Mouse (Mus musculus) limb, embryonic 14.5 days (tissue): ENCODE measurements around the gene Vrtn. TPM values are rescaled to one million over a fixed set of nuclear protein-coding genes. Genes with fewer than 3 reads are reported as not detected.

ENCODE experiments used
- ATAC-seq: fragments of 200-750 bp; cut with Nextera tagmentation; 2 replicates; pipeline ENCODE4 v1.8.0; 2017; ENCODE audit warnings: low read depth, moderate number of reproducible peaks, moderate TSS enrichment; ENCODE audit not compliant: low FRiP score
- DNase-seq: peaks from one replicate; pipeline ENCODE4 v3.0.0-alpha.2; 2015; ENCODE audit warnings: low spot score
- H3K27ac ChIP-seq: fragments of 300-500 bp; sonication (generic); replicated peaks from 2 replicates; pipeline ENCODE4 v1.5.1; 2014; ENCODE audit warnings: low read depth, mild to moderate bottlenecking, low read length, moderate library complexity, mixed read lengths
- H3K27me3 ChIP-seq: fragments of 300-500 bp; sonication (generic); 2 replicates; pipeline ENCODE4 v1.6.1; 2014; ENCODE audit warnings: low read length, mixed read lengths; ENCODE audit not compliant: control insufficient read depth, insufficient read depth
- H3K36me3 ChIP-seq: fragments of 300-500 bp; sonication (generic); 2 replicates; pipeline ENCODE4 v1.6.1; 2014; ENCODE audit warnings: mild to moderate bottlenecking, low read length, moderate library complexity, mixed read lengths; ENCODE audit not compliant: control insufficient read depth, insufficient read depth
- H3K4me1 ChIP-seq: fragments of 300-500 bp; sonication (generic); 2 replicates; pipeline ENCODE4 v1.6.1; 2014; ENCODE audit warnings: antibody characterized with exemption, low read length, mixed read lengths; ENCODE audit not compliant: control insufficient read depth, insufficient read depth
- H3K4me2 ChIP-seq: fragments of 300-500 bp; sonication (generic); replicated peaks from 2 replicates; pipeline ENCODE4 v1.6.1; 2014; ENCODE audit warnings: low read depth, mild to moderate bottlenecking, low read length, moderate library complexity; ENCODE audit not compliant: severe bottlenecking
- H3K4me3 ChIP-seq: fragments of 300-500 bp; sonication (generic); replicated peaks from 2 replicates; pipeline ENCODE4 v1.5.1; 2014; ENCODE audit warnings: low read length
- H3K9ac ChIP-seq: fragments of 300-500 bp; sonication (generic); 2 replicates; pipeline ENCODE4 v1.6.1; 2014; ENCODE audit warnings: mild to moderate bottlenecking, low read depth, low read length, moderate library complexity; ENCODE audit not compliant: severe bottlenecking
- H3K9me3 ChIP-seq: fragments of 300-500 bp; sonication (generic); 2 replicates; pipeline ENCODE4 v1.6.1; 2016; ENCODE audit warnings: low read length; ENCODE audit not compliant: control insufficient read depth
- POLR2A ChIP-seq: fragments of 200-500 bp; IDR thresholded peaks from 2 replicates; pipeline ENCODE4 v1.8.0; 2012; ENCODE audit warnings: inconsistent platforms, mild to moderate bottlenecking, moderate library complexity, borderline replicate concordance; ENCODE audit not compliant: insufficient read depth, insufficient read length; ENCODE audit errors: extremely low read depth
- WGBS: fragments of 180-500 bp; shearing (Covaris S2); extraction: QIAGEN DNeasy Blood & Tissue Kit; methylation state at CpG from one replicate; pipeline ENCODE4 v1.1.7; 2014; 5-methylcytosine and 5-hydroxymethylcytosine counted together
- polyA plus RNA-seq, 2 experiments: library from polyadenylated mRNA; depleted of rRNA in 1 of 2; stranded (reverse) in 1 of 2; unstranded in 1 of 2; fragments of >200 nt; fragmentation: Nextera tagmentation in 1 of 2; extraction: Ambion mirVana in 1 of 2; gene quantifications; 2 replicates each; pipeline versions ENCODE4 v1.2.1 to v1.2.3; 2012 to 2014

The Vrtn gene
- 0.04 and 0.06 TPM in 2 replicates for polyA plus RNA-seq (2012; rRNA removed)
- not detected in 2 replicates for polyA plus RNA-seq (2014; fragmentation: Nextera tagmentation; extraction: Ambion mirVana)

GRCm38 (mm10) chr12:84640654-84641053 lies at the start of gene Vrtn:
Gene Vrtn, plus strand, starts transcription at chr12:84641019.
- Histone ChIP-seq H3K36me3 (no peaks in the 10 kb centered on the region), H3K9me3 (no peaks in the 10 kb centered on the region), H3K4me3 (no peak within 1 kb of the TSS), H3K4me1 (0 out of 2 replicates have a peak, but pooled peaks cover 3% of the 10 kb centered on the region), H3K27ac (no peak within 1 kb of the TSS), H3K27me3 (peaks cover 34% of the 10 kb centered on the region), H3K4me2 (no peak within 1 kb of the TSS), H3K9ac (no peak within 1 kb of the TSS)
- TF ChIP-seq POLR2A, result no peak
- 5% methylated on average over 9 of the region's 9 CpGs for WGBS
- no peak for DNase-seq
- no peak for ATAC-seq

- Histone ChIP-seq H3K36me3 (peaks cover 7% of the 10 kb centered on the region; the same call in 1 of the 2 replicates), H3K9ac (no peak overlapping the region), H3K9me3 (no peaks in the 10 kb centered on the region), H3K4me3 (no peak overlapping the region), H3K27me3 (no peaks in the 10 kb centered on the region), H3K4me1 (no peaks in the 10 kb centered on the region), H3K4me2 (no peak overlapping the region), H3K27ac (no peak overlapping the region)
- ATAC-seq (no peak), DNase-seq (no peak)
- 22% methylated on average over 8 of the region's 8 CpGs for WGBS
- TF ChIP-seq POLR2A, result no peak
Measured at GRCm38 (mm10) chr12:84598324-84598723, 42.5 kb upstream of the Vrtn start.

GRCm38 (mm10) chr12:84604001-84604400 lies 36.8 kb upstream of the Vrtn start:
- Histone ChIP-seq H3K27me3 (no peaks in the 10 kb centered on the region), H3K27ac (no peak overlapping the region), H3K4me2 (no peak overlapping the region), H3K4me3 (no peak overlapping the region), H3K9ac (no peak overlapping the region), H3K36me3 (peaks cover 29% of the 10 kb centered on the region), H3K4me1 (no peaks in the 10 kb centered on the region), H3K9me3 (no peaks in the 10 kb centered on the region)
- 90% methylated on average over 6 of the region's 7 CpGs for WGBS
- no peak for TF ChIP-seq POLR2A
- no peak for ATAC-seq
- DNase-seq, result no peak

GRCm38 (mm10) chr12:84605860-84606259 lies 35.0 kb upstream of the Vrtn start:
- peaks cover 33% of the 10 kb centered on the region for H3K36me3 ChIP-seq
- ATAC-seq (no peak), DNase-seq (no peak)
- no peak overlapping the region for H3K4me2 ChIP-seq
- no peak overlapping the region for H3K27ac ChIP-seq
- H3K9me3 ChIP-seq, result no peaks in the 10 kb centered on the region
- 70% methylated on average over 7 of the region's 7 CpGs for WGBS
- no peak overlapping the region for H3K9ac ChIP-seq
- H3K27me3 ChIP-seq, result no peaks in the 10 kb centered on the region
- H3K4me1 ChIP-seq, result no peaks in the 10 kb centered on the region
- H3K4me3 ChIP-seq, result no peak overlapping the region
- no peak for TF ChIP-seq POLR2A

- H3K9ac ChIP-seq, result no peak overlapping the region
- no peaks in the 10 kb centered on the region for H3K9me3 ChIP-seq
- H3K4me3 ChIP-seq, result no peak overlapping the region
- no peaks in the 10 kb centered on the region for H3K27me3 ChIP-seq
- DNase-seq, result no peak
- TF ChIP-seq POLR2A, result no peak
- H3K4me2 ChIP-seq, result no peak overlapping the region
- H3K36me3 ChIP-seq, result peaks cover 26% of the 10 kb centered on the region
- no peak for ATAC-seq
- 90% methylated on average over 10 of the region's 10 CpGs for WGBS
- H3K27ac ChIP-seq, result no peak overlapping the region
- H3K4me1 ChIP-seq, result peaks cover 2% of the 10 kb centered on the region; the same call in 1 of the 2 replicates
Measured at GRCm38 (mm10) chr12:84611718-84612117, 29.1 kb upstream of the Vrtn start.

- 71% methylated on average over 8 of the region's 8 CpGs for WGBS
- H3K4me1 ChIP-seq, result peaks cover 2% of the 10 kb centered on the region; the same call in 1 of the 2 replicates
- H3K9me3 ChIP-seq, result no peaks in the 10 kb centered on the region
- H3K27ac ChIP-seq, result no peak overlapping the region
- ATAC-seq (no peak), DNase-seq (no peak)
- H3K27me3 ChIP-seq, result no peaks in the 10 kb centered on the region
- H3K4me2 ChIP-seq, result no peak overlapping the region
- no peak overlapping the region for H3K9ac ChIP-seq
- TF ChIP-seq POLR2A, result no peak
- peaks cover 26% of the 10 kb centered on the region for H3K36me3 ChIP-seq
- H3K4me3 ChIP-seq, result no peak overlapping the region
Measured at GRCm38 (mm10) chr12:84612518-84612917, 28.3 kb upstream of the Vrtn start.
